Mouse (Mus musculus) hindlimb bud, embryonic 11.5 days (tissue): ENCODE data around the gene Gm28308.

Source experiments
- DNase-seq: peaks from one replicate; pipeline ENCODE4 v3.0.0-alpha.2; 2012; ENCODE audit warnings: low read depth, low spot score; ENCODE audit errors: extremely low spot score

The Gm28308 gene

DNA sequence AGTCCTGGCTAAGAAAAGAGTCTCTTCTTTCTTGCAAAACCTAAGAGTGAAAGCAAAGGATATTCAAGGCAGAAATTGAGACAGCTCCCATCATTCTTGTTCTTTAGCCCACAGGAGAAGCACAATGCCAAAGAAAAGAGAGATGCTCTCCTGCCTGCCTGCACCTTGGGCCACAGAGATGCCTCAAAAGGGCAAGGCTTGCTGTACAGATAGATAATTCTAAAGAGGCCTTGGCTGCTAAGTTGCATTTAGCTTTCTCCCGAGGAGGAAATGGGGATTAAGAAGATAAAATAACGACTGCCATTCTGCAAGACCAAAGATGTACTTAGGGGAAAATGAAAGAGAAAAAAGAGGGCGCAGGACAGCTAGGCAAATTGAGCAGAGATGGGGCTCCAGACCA, 33.8 kb upstream of the Gm28308 start:
- DNase-seq = no peak

DNA sequence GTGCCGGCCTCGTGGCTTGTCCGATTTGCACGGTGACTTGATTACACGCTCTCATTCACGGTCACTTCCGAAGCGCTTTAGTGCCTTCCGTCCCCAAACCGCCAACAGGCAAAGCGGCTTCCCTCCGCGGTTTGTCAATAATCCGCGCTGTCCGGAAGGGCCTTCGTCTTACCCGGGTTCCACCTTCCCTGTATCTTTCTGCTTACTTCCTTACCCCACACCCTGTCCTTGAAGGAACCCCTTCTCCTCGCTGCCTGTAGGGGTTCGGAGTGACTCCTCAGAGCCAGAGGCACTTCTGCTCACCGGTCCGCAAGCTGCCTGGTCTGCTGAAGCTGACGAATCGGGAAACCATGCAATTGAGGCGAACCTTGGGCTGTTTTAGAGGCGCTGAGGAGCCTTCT, 33.3 kb upstream of the Gm28308 start:
- no peak for DNase-seq

DNA sequence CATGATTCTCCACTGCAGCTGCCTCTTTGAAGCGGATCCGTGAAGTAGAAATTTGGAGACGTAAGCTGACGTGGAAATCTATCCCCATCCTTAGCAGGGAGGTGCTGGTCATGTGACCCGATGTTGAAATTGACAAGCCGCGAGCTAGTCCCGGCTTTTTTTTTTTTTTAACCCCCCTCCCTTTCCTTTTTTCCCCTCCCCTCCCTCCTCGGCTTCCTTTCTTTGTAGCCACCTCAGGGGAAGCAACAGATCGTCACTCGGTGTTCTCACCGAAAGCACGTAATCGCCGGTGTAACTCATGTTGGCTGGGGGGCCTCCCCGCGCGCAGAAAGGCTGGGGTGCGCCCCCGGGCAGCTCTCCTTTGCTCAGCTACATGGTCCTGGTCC, 32.6 kb upstream of the Gm28308 start, which contains the start of gene Hoxa11:
TSS of gene Hoxa11 (minus strand) at position 54 of the 386 bp plus-strand sequence.
- no peak for DNase-seq

DNA sequence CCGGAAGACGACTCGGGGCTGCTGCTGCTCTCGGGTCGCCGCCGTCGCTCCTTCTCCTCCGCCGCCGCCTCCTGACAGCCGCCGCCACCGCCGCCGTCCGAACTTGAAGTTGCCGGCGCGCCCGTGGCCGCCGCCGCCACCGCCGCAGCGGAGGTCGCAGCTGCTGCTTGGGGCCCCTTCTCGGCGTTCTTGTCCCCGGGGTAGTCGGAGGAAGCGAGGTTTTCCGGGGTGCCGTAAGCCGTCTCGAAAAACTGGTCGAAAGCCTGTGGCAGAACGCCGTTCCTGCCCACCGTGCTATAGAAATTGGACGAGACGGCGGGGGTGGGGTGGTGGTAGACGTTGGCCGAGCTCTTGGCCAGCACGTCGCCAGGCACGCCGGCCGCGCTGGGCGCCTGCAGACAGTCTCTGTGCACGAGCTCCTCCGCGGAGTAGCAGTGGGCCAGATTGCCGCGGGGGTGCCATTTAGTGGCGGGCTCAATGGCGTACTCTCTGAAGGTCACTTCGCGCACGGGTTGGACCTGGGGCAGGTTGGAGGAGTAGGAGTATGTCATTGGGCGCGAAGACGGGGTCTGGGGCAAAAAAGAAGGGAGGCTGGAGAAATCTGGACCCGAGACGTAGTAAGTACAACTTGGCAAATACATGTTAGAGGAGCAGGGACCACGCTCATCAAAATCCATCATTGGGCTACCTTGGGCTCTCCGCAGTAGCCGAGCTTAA, 32.1 kb upstream of the Gm28308 start:
- no peak for DNase-seq

DNA sequence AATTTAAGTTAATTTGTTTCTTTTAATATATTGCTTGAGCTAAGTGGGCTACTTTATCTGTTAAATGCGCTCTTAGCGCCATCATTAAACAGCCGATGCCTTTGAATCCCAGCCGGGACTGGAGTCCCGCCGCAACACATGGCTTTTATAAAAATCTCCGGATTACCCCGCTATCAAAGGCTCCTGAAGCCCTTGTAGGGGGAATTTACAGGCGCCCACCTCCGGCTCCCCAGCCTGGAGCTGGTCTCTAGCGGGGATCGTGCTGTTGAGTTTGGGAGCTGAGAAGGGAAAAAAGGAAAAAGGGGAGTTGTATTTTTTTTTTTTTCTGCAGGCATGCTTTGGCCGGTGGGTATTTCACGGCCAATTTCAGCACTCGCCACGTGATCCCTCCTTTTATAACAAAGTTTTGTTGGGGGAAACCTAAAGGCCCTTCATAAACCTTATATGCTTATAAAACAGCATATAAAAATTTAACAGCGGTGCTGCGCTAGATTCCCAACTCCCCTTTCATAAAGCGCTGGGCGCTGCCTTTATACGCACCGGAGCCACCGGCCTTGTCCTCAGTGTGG, 31.4 kb upstream of the Gm28308 start:
- DNase-seq = no peak

DNA sequence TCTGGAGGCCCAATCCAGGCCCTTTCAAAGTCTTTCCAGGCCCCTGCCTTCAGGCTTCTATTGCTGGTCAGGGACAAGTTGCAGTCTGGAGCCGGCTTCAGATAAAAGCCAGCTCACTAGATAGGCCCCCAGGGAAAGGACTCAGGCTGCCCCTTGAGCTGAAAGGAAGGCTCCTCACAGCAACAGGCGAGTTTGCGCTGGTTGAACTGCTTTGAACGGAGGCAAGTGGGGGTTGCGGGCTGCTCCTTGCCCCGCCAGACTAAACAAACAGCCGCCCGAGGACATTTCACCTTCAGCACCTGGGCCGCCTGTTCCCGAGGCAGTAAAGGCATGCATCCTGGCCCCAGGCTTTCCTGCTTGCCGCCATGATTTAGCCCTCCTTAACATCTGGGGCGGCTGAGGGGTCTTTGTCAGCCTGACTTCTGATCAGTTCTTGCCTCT, 30.6 kb upstream of the Gm28308 start:
- no peak for DNase-seq

DNA sequence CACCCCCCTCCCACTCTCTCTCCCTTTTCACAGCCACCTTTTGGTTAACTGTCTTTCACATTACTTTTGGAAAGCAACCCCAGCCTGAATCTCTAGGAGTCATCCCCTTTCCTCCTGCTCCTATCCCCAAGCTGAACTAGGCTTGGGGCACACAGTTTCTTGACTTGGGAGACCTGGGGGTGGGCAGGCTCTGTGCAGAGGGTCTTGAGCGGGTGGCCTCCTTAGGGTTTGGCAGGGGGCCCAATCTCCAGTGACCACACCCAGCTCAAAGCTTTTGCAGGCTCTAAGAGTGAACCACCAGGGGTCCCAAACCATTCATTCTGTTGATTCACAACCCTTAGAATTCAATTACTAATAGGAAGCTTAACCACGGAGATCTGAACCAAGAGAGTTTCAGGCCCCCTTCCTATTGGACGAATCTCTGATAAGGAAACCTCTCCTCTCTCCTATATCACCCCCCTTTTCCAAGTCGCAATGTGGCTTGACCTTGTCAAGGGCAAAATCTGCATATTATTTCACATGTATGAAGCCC, 29.7 kb upstream of the Gm28308 start:
- no peak for DNase-seq

DNA sequence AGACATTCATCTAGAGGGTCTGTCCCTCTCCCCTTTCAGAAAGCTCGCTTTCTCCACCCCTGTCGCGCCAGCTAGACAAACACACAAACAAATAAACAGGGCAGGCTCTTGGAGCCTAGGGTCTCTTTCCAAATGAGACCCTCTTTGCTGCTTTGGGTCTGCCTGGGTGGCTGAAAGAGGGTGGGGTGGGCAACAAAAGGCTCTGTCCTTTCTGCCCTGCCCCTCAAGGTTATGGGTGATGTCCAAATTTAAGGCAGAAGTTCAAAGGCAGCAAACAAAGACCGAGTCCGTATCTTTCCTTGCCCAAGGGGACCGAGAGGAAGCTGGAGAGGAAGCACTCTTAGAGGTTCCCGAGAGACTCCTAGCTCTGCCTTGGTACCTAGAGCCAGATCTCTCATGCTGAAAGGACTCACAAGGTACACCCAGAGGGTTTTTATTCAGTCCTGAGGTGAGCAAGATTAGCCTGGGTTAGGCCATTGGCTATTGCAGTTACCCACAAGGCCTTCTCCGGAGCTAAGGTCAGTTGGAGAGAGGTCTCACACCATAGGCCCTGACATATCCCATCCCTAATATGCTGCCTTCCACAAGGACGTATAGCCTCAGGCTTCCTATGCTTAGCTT, 28.0 kb upstream of the Gm28308 start:
- no peak for DNase-seq

DNA sequence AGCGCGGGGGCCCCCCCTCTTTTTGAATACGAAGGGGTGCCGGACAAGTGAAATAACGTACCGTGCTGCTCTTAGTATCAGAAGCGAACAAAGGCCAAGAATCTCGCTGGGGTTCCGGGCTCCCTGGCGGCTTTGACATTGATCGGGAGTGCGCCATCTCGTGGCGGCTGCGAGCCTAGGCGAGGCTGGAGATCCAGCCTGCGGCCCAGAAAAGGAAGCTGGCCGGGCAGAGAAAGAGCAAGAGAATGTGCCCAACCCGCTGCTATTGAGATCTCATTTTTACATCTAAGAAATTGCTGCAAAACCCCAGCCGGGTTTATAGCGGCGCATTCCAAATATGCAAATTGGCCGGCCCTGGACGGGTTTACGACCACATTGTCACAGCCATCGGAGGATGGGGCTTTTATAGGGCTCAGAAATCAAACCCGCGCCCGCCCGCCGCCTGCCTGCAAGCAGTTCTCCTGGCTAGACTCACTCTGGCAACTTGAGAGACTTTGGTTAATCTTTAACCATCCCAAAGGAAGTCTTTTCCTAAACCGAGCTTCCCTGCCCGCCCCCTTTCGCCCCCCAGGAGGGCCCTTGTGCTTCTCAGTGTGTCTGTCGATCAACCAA, 27.4 kb upstream of the Gm28308 start, which contains the start of gene Hoxa10:
TSS of gene Hoxa10 (minus strand) at position 466 of the 612 bp plus-strand sequence.
- no peak for DNase-seq

DNA sequence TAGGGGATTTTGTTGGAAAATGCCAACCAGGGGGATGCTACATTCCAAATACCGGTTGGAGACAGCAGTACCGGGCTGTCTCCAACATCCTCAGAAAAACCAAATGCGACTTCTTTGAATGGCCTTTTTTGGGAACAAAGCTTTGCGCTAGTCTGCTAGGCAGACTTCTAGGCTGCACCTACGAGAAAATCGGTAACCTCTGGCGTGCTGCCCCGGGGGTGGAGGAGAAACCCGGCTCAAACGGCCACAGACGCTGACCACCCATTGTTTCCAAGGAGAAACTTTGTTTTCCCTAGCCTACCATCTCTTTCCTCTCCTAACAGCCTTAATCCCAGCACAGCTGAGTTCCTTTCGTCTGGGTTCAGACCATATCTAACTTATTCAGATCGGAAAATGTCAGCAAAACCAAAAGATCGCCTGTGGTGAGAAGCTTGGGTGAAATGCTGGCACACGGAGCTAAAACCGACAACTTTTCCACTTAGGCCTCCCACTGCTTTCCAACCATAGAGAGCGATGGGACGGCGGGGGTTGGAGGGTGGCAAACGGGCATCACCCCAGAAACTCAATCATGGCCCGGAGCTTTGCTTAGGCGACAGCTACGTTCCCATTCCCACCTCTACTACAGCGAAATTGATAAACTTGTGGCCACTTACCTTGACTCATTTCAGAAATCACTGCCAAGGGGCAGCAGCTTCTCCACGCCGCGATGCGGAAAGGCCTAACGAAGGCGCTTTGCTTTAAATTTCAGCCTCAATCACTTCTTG, 26.7 kb upstream of the Gm28308 start:
- no peak for DNase-seq

DNA sequence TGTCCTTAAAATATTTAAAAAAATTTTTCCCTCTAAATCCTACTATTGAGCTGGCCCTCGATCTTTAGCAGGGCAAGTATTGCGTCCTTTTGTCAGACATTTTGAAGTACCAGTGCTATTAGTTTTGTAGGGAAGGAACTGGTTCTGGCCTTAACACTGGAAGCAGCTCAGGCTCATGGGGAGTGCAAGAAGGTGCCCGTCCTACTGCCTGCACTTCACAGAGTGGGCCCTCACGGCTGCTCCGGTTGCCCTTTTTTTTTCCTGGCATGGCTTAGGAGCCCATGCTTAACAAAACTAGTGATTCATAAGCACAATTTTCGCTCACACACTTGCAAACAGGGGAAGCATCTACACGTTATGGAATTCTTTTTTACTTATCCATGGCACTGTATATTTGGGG, 25.8 kb upstream of the Gm28308 start:
- DNase-seq = no peak

DNA sequence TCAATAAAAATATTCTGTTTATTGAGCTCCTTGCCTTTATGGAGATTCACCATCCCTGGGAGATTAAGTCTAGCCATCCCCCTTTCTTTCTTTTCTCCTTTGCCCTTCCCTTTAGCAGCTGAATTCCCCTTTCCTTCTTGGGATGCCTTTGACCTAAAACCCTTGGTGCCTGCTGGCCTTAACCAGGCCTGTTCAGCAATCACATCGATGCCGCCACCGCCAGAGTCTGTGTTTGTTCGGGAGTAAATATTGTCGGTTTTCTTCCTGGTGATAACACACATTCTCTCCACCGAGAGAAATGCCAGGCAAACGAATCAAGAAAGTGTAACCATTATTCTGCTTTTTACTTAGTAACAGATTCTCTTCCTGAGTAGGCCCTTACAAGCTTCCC, 25.0 kb upstream of the Gm28308 start:
- DNase-seq = no peak

DNA sequence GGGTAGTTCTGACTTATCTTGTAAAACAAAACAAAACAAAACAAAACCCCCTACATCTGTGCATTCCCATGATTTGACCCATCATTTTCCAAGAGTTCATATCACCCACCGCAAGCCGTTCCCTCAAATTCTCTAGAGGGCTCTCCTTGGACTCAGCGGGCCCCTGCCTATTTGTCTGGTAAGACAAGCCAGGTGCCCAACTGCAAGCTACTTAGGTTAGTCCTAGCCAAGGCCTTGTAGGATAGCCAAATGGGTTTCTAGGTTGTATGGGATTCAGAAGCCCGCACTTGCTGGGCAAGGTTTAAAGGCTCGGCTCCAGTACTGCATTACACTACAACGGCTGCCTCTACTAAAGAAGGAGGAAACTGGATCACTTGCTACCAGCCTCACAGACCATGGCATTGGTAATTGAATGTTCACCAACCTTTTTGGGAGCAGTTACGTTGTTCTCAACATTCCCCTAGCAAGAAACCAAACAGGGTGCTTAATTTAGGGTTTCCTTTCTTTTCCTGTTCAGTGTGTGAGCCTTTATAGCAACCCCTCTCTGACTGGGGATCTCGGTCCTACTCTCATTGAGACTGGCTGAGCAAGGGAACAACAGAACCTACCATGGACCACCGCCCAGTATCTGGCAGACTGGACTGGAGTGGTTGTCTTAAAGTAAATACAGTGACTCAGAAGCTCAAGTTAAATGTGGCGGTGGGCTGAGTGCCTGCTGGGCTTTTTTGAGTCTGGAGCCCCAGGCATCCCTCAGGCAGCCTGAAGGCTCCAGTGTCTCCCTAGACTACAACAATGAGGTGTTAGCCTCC, 24.4 kb upstream of the Gm28308 start:
- no peak for DNase-seq

DNA sequence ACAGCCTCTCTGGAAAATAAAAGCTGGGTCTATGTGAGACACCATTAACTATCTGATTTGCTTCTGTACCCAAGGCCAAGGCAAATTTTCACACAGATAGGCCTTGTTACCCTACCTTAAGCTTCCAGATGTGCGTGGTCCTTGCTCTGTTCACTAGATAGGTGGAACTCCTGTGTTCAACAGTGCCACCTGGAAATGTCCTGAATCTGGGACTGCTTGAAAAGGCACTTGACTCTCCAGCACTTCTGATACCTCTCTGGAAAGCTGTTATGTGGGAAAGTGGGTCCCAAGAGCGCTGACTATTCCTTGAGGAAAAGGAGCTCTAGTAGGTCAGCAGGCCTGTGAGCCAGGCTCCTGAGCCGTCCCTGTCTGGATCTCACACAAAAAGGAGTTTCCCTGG, 23.7 kb upstream of the Gm28308 start:
- no peak for DNase-seq

DNA sequence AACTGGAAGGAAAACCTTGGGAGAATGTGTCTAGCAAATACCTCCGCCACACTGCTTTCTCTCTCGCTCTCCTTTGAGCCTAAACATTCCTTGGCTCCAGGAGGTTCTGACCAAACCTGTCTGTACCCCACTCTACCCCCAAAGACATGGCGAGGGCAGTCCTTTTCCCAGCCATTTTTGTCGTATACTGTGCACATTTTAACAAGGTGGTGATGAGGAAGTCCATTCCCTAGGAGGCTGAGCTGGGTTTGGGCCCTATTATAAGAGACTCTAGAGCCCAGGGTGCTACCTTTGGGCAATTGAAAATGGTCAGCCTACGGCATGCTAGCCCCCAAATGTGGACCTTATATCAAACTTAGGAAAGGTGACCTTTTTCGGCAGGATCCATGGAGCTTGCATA, 22.7 kb upstream of the Gm28308 start:
- DNase-seq = no peak

DNA sequence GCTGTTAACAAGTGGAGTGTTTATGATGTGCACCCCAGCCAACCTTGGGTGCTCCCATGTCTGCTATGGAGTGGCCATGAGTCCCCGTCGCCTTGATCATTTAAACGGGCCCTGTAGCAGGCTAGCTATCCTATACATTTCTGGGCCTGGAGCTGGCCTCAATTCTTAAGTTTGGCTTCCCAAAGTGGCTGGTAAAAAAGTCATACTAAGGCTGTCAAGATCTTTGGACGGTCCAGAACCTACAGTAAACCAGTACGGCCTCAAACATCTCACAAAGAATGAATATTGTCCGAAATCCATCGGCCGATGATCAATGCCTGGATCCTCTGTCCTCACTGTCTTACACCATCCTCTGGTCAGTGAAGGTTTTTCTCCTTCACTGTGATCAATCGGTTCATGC, 22.1 kb upstream of the Gm28308 start:
- no peak for DNase-seq

DNA sequence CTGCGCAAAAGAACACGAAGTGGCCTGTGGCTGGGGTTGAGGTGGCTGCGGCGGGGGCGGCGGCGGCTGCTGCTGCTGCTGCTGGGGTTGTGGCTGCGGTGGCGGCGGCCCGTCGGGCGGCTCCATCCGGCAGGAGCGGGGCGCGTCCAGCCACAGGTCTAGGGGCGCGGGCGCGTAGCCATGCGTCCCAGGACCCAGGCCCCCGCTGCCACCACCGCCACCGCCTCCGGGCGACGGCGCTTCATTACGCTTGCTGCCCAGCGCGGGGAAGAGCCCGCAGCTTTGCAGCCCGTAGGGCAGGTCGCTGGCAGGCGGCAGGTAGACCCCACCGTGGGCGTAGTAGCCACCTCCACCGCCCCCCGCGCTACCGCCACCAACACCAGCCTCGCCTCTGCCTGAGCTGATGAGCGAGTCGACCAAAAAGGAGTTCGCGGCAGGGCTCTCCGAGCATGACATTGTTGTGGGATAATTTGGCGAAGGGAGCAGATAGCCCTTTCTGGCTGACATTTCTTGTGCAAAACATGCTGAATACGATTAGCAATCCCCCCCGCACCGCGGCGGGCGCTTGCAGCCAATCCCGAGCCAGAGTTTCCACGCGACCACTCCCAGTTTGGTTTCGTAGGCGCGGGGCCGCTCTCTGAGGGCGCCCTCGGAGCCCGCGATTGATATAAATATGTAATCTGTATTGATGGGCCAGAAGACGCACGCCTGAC, 21.4 kb upstream of the Gm28308 start:
- DNase-seq = no peak

DNA sequence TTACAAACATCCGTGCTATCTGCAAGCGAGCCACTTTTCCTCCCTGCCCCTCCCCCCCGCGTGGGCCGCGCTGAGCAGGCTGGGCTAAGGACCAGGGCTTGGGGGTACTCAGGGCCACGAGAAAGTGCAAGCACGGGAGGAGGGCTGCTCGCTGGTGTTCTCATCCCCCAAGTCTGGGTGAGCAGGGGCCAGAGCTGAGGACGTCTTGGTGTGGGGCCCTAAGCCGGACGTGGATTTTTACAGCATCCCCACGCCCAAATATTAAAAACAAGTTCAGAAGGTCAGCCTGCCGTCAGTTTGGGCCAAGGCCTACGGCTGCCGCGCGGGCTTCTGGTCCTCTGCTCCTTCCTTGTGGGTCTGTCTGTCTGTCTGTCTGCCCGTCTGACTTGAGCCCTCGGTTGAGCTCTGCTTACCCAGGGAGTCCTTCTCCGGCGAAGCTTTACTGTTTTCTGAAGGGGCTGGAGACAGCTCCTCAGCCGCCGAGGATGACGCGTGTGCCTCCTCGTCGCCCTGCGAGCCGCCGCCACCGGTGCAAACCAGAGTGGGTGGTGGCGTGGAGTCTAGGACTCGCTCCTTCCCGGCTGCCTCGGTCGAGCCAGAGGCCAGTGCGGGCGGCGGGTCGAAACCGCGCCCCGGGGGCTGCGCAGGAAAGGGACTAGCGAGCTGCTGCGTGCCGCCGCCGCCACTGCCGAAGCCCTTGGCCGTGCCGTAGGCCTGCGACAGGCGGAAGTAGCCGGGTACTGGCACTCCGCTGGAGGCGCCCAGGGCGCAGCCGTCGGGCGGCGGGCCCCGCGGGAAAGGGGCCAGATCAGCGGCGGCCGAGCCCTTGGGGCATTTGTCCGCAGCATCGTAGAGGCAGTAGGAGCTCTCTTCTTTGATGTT, 20.6 kb upstream of the Gm28308 start:
- DNase-seq = no peak
